ENCODE assay signal across 10 mouse cellular contexts in the genomic region with DNA sequence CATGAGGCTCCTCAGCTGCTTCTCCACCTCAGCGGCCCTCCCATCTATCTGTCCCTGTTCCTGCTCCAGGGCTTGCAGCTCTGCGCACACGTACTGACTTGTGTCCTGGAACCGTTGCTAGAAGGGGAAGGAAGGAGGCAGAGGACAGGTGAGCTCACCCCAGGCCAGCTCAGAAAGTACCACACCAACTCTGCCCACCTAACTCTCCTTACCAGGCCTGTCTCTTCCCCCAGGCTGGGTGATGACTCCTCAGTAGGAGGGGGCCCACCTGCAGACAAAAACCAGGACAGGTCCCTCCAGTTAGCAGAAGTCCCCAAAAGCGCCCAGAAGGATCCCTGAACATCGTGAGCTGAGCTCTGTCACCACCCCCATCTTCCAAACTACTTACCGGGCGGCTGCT. TPM values are rescaled to one million over a fixed set of nuclear protein-coding genes. Genes with fewer than 3 reads are reported as not detected.
"Had no signal": no experiment of that assay in that cellular context is flagged by ENCODE, and none has a peak within 500 bp of the region (broad histone marks: within the 10 kb centered on the region; RNA-seq: fewer than 3 reads in every experiment).

No protein-coding gene starts in this region.

- H3K9ac ChIP-seq: lung, embryonic 14.5 days; midbrain, embryonic 13.5 days; midbrain, embryonic 15.5 days; neural tube, embryonic 12.5 days; stomach, embryonic 15.5 days had no signal

- H3K9me3 ChIP-seq: megakaryocyte, embryonic 14.5 days; midbrain, embryonic 13.5 days; midbrain, embryonic 15.5 days; neural tube, embryonic 12.5 days; stomach, embryonic 15.5 days had no signal

- H3K4me3 ChIP-seq: megakaryocyte, embryonic 14.5 days; midbrain, embryonic 13.5 days; midbrain, embryonic 15.5 days; neural tube, embryonic 12.5 days; stomach, embryonic 15.5 days had no signal

- H3K27me3 ChIP-seq: megakaryocyte, embryonic 14.5 days; midbrain, embryonic 13.5 days; midbrain, embryonic 15.5 days; neural tube, embryonic 12.5 days; stomach, embryonic 15.5 days had no signal

- ATAC-seq: midbrain, embryonic 13.5 days; midbrain, embryonic 15.5 days had no signal

- H3K27ac ChIP-seq: midbrain, embryonic 13.5 days; midbrain, embryonic 15.5 days; neural tube, embryonic 12.5 days; stomach, embryonic 15.5 days; stomach, postnatal 0 days had no signal

- H3K4me2 ChIP-seq: lung, embryonic 14.5 days; midbrain, embryonic 11.5 days; midbrain, embryonic 13.5 days; midbrain, embryonic 15.5 days; neural tube, embryonic 12.5 days; stomach, embryonic 15.5 days had no signal

RNA-seq across cellular contexts. Expression of a gene that starts 6.4 kb away (rescaled TPM):
- total RNA-seq: midbrain, postnatal 0 days had no signal
- polyA plus RNA-seq: midbrain, embryonic 11.5 days; neural tube, embryonic 14.5 days had no signal
